Mouse (Mus musculus) heart, adult 8-10 months (tissue): ENCODE measurements around the gene Olfr1134. TPM values are rescaled to one million over a fixed set of nuclear protein-coding genes. Genes with fewer than 3 reads are reported as not detected.
"Not testable (repeated sequence)": the region's sequence is repeated elsewhere in the genome, so short reads cannot be mapped to it uniquely, and the experiment has no call there.

Source experiments
- DNase-seq: peaks from one replicate; pipeline ENCODE4 v3.0.0; 2022; ENCODE audit warnings: low spot score
- total RNA-seq, 4 experiments: library from RNA; stranded (reverse); gene quantifications; 2 replicates each; pipeline ENCODE4 v1.2.4; 2022

The Olfr1134 gene
- not detected for total RNA-seq

DNA sequence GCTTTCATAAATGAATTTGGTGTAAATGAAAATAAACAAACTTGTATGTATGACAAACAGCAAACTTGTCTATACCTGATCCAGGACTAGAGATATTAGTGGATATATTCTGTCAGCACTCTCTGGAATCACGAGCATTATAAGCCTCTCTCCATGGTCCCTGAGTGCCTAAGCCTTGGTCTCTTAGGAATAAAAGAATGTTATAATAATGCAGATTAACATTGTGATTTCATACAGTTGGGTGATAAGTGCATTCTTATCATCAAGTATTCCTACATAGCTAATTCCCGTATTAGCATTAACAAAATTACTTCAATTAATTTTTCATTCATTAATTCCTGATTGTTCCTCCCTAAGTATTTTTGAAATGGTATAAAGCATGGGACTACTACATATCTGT is at the start of gene Olfr1134:
Gene Olfr1134 (minus strand): TSS at position 101 of the 400 bp plus-strand sequence.
- DNase-seq, result no peak

- DNase-seq, result no peak
These were observed 35.6 kb upstream of the Olfr1134 start, which contains the start of gene Olfr1136 for GRCm38 (mm10) chr2:87693847-87694246. Gene Olfr1136 (minus strand): TSS chr2:87693947.

- no peak for DNase-seq
These were observed 15.3 kb upstream of the Olfr1134 start, which contains the start of gene Olfr1135 for GRCm38 (mm10) chr2:87673564-87673963. Gene Olfr1135 (minus strand): TSS chr2:87673664.

DNA sequence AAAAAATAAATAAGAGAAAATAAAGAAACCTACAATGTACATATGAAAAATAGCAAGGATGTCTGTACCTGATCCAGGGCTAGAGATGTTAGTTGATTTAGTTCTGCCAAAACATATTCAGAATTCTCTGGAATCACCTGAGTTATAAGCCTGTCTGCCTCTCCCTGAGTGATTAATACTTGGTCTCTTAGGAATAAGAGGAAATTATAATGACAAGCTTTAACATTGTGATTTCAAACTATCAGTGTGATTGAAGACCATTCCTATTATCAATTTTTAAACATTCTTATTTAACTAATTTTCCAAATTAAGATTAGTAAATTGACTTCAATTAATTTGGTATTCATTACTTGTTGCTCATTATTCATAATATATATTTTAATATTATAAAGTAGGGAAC is 11.0 kb downstream of the Olfr1134 start, which contains the start of gene Olfr1133:
Gene Olfr1133 (minus strand): TSS at position 101 of the 400 bp plus-strand sequence.
- no peak for DNase-seq

GRCm38 (mm10) chr2:87642441-87642840 is 15.8 kb downstream of the Olfr1134 start:
- DNase-seq, result no peak

DNA sequence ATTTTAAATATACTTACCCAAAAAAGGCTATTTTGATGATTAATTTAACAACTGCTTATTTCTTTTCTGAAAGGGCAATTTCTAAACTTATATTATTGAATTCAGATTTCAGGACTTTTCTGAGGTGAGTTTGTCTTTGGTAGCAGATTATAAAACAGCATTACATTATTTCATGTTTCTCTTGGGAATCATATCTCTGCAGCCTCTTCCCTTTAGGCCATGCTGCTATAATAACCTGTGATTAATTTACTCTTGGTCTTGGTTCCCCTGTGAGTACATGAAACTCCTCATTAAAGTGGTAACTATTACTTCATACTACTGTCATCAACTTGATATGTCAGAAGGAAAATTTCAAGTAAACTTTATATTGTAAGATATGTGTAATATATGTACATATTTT is 20.8 kb downstream of the Olfr1134 start, which contains the start of gene Olfr1132:
Gene Olfr1132 (minus strand): TSS at position 101 of the 400 bp plus-strand sequence.
- DNase-seq, result no peak

DNA sequence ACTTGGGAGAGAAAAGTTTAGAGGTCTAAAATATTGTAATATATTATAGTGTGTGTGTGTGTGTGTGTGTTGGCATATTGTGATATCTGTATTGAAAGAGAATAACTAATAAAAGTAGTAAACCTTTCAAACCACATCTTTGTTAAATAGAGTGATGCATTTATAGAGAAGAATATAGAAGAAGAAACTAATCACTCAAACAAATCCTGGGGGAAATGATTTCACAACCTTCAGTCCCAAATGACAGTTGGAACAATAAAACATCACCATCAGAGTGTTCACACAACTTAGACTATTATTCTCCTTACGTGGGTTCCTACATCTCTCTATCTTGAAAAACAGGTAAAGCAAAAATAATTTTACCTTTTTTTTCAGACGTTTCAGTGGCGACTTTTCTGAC is 31.5 kb downstream of the Olfr1134 start, which contains the start of gene Olfr1131:
Gene Olfr1131 (plus strand): TSS at position 301 of the 400 bp plus-strand sequence.
- no peak for DNase-seq

DNA sequence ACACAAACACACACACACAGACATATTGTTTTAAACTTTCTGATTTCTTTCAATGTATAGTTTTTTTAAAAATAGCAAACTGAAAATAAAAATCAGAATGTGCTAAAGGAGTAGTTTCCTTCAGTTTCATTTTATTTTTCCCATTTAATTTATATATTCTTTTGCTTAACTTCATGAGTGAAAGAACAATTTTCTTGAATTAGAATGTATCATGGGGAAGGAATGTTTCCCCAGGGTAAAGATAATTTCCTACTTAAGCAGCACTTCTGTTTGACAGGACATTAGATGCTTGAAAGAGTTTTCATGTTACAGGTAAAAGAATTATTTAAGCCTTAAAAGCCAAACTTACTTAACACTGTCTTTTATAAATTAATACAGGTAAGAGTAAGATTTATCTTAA is 52.3 kb downstream of the Olfr1134 start, which contains the start of gene Olfr1130:
Gene Olfr1130 (plus strand): TSS at position 301 of the 400 bp plus-strand sequence.
- not testable (repeated sequence) for DNase-seq

Other genes with a start within 250 kb of the Olfr1134 start
- not detected for gene Olfr1123, start 241.8 kb downstream of the Olfr1134 start, total RNA-seq
- not detected for gene Olfr1124, start 228.2 kb downstream of the Olfr1134 start, total RNA-seq
- gene Olfr1126, start 204.5 kb downstream of the Olfr1134 start, total RNA-seq, result not detected
- not detected for gene Pramel7, start 161.4 kb downstream of the Olfr1134 start, total RNA-seq
- gene Pramel6, start 151.9 kb downstream of the Olfr1134 start, total RNA-seq, result not detected
- not detected for gene Olfr153, start 126.7 kb downstream of the Olfr1134 start, total RNA-seq
- not detected for gene Olfr1128, start 112.9 kb downstream of the Olfr1134 start, total RNA-seq
- gene Olfr1129, start 84.6 kb downstream of the Olfr1134 start, total RNA-seq, result not detected
- not detected for gene Olfr1130, start 52.2 kb downstream of the Olfr1134 start, total RNA-seq
- not detected for gene Olfr1131, start 31.4 kb downstream of the Olfr1134 start, total RNA-seq
- gene Olfr1132, start 20.9 kb downstream of the Olfr1134 start, total RNA-seq, result not detected
- gene Olfr1133, start 11.1 kb downstream of the Olfr1134 start, total RNA-seq, result not detected
- not detected for gene Olfr1135, start 15.2 kb upstream of the Olfr1134 start, total RNA-seq
- gene Olfr1136, start 35.5 kb upstream of the Olfr1134 start, total RNA-seq, result not detected
- gene Olfr1137, start 54.7 kb upstream of the Olfr1134 start, total RNA-seq, result not detected
- not detected for gene Olfr1138, start 81.5 kb upstream of the Olfr1134 start, total RNA-seq
- not detected for gene Olfr1140, start 85.3 kb upstream of the Olfr1134 start, total RNA-seq
- not detected for gene Olfr1141, start 95.5 kb upstream of the Olfr1134 start, total RNA-seq
- not detected for gene Olfr152, start 121.0 kb upstream of the Olfr1134 start, total RNA-seq
- gene Olfr1143, start 142.1 kb upstream of the Olfr1134 start, total RNA-seq, result not detected
- not detected for gene Olfr1145, start 151.4 kb upstream of the Olfr1134 start, total RNA-seq
- not detected for gene Olfr1148, start 172.1 kb upstream of the Olfr1134 start, total RNA-seq
- gene Olfr1150-ps1, start 185.5 kb upstream of the Olfr1134 start, total RNA-seq, result not detected
- not detected for gene Olfr1151, start 197.4 kb upstream of the Olfr1134 start, total RNA-seq
- gene Olfr1152, start 208.0 kb upstream of the Olfr1134 start, total RNA-seq, result not detected
- gene Olfr1153, start 236.5 kb upstream of the Olfr1134 start, total RNA-seq, result not detected
- not detected for gene Olfr1154, start 246.7 kb upstream of the Olfr1134 start, total RNA-seq